Mouse (Mus musculus) urinary bladder, postnatal 14 days (tissue): ENCODE results near the gene Frmpd1.

Source experiments
- DNase-seq: peaks from one replicate; pipeline ENCODE4 v3.0.0; 2021; ENCODE audit warnings: low spot score

Gene Frmpd1

GRCm38 (mm10) chr4:45331139-45331538 lies 146.5 kb downstream of the Frmpd1 start:
- DNase-seq = no peak

GRCm38 (mm10) chr4:45332466-45332865 lies 147.8 kb downstream of the Frmpd1 start:
- DNase-seq = no peak
